Mouse (Mus musculus): ENCODE measurements around the gene Miga2.

DNA sequence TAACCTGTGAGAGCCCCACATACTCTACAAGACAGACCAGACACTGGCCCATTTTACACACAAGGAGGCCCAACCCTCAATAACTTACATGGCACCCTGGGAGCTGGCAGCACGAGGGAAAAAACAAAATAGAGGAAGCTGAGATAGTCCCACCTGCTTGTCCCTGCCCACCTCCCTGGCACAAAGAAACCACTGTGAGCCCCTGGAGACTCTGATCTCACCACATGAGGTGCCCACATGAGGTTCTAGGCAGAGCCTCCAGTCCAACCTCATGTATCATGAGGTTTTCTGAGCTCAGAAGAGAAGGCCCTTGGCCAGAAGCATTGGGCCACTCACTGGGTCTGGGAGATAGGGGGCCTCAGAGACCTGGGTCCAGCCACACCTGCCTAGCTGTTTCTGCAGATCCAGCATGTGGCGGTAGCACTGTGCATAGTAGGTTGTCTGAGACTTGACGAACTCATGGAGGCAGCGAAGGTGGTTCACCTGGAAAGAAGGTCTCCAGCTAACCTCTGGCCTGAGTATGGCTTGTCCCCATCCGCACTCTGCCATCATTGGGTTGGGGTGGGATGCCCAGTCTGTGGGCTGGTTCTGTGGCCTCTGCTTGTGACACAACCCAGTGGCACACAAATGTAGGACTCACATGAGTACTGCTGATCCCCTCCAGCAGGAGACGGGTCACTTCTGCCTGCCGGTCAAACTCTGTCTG, 17.9 kb upstream of the Miga2 start:
- TF ChIP-seq CTCF (IDR thresholded peaks at IDR 0.05; ENCODE audit: control insufficient read depth, insufficient read depth, insufficient replicate concordance, low read depth, low read length) (no peak), POLR2A (IDR thresholded peaks at IDR 0.05; ENCODE audit: control insufficient read depth, low read depth, low read length) (no peak)
